Mouse (Mus musculus) layer of hippocampus, adult 9-11 months (tissue): ENCODE results near the gene Mgat5b.
A peak's percentile ranks its signal among the peaks of the same experiment; 100 is the strongest.
"Not testable (repeated sequence)": the region's sequence is repeated elsewhere in the genome, so short reads cannot be mapped to it uniquely, and the experiment has no call there.

Source experiments
- DNase-seq: peaks from one replicate; pipeline ENCODE4 v3.0.0; 2022

Gene Mgat5b

GRCm38 (mm10) chr11:116918323-116919185 lies at the start of gene Mgat5b:
Gene Mgat5b, plus strand, starts transcription at chr11:116918863.
- peak; percentile 77 for DNase-seq

DNA sequence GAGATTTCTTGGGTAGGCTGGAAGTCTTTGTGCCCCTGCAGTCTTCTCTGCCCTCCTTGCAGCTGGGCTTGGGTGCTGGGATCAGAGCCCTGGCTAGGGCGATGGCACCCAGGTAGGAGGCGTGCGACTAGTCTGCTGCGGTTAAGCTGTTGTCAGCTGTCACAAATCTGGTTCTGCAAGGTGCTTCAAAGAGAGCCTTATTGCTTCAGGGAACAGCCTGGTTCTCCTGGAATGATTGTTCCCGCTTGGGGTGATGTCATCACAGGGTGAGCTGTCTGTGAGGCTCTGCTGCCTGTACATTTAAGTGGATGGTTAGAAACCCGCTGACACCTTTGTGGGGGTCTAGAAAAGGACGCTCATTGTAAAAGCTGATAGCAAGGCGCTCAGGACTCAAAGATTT lies 49.4 kb upstream of the Mgat5b start:
- no peak for DNase-seq

- DNase-seq, result no peak
Measured at GRCm38 (mm10) chr11:116869641-116870040, 49.0 kb upstream of the Mgat5b start.

- DNase-seq, result no peak
Measured at GRCm38 (mm10) chr11:116871538-116871937, 47.1 kb upstream of the Mgat5b start.

GRCm38 (mm10) chr11:116873987-116874386 lies 44.7 kb upstream of the Mgat5b start:
- DNase-seq, result peak; percentile 67

GRCm38 (mm10) chr11:116878454-116878853 lies 40.2 kb upstream of the Mgat5b start:
- no peak for DNase-seq

- no peak for DNase-seq
Measured at GRCm38 (mm10) chr11:116880839-116881238, 37.8 kb upstream of the Mgat5b start.

- peak; percentile 28 for DNase-seq
Measured at GRCm38 (mm10) chr11:116881440-116881839, 37.2 kb upstream of the Mgat5b start.

GRCm38 (mm10) chr11:116882446-116882845 lies 36.2 kb upstream of the Mgat5b start:
- no peak for DNase-seq

GRCm38 (mm10) chr11:116884061-116884460 lies 34.6 kb upstream of the Mgat5b start:
- no peak for DNase-seq

DNA sequence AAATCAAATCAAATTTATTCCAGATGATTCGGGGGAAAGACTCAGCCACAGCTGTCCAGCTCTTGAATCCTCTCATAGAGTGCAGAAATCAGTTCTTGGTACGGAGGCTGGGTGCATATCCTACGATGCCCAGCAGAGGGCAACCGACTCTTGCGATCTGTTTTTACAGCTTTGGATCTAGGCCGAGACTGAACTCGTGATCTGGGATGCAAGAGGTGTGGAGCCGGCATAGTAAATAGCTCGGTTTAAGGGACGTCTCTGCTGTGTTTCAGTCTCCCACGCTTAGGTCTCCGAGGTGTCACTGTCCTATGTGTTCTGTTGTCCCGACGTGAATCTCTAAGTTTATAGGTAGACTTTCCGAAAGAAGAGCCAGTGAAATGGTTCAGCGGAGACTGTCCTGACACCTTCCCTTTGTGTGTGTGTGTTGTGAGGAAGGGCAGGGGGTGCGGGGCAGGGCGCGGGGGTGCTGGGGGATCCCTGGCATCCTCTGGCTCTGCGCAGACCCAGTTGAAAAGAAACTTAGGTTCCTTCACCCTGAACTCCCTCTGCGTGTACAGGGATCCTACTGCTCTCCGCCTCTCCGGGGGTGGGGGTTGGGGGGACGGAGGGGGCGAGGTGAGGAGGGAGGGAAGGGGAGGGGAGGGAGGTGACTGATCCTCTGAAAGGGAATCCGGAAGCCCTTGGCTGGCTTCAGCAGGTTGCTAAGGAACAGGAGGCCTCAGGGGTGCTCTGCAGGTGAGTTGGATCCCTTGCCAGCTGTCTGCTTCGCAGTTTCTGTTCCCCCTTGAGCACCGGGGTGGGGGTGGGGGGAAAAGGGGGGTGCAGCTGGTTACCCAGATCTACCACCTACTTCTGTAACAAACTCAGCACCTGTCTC lies 33.1 kb upstream of the Mgat5b start:
- DNase-seq, result peak; percentile 83

DNA sequence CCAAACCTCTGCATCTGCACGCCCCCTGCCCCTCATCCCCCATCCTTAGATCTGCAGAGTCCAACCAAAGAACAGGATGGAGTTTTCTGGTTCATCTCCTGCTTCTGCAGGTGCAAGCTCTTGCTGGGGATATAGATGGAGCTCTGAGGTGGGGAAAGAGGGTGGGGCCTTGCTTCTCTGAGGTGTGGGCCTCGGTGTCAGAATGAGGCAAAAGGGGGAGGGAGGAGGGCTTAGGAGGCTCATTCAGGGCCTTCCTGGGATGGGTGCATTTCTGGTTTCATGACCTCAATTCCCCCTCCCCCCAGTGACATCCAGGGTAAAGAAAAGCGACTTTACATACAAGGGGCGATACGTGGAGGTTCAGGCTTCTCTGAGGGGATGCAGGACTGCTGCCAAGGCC lies 31.5 kb upstream of the Mgat5b start:
- no peak for DNase-seq

DNA sequence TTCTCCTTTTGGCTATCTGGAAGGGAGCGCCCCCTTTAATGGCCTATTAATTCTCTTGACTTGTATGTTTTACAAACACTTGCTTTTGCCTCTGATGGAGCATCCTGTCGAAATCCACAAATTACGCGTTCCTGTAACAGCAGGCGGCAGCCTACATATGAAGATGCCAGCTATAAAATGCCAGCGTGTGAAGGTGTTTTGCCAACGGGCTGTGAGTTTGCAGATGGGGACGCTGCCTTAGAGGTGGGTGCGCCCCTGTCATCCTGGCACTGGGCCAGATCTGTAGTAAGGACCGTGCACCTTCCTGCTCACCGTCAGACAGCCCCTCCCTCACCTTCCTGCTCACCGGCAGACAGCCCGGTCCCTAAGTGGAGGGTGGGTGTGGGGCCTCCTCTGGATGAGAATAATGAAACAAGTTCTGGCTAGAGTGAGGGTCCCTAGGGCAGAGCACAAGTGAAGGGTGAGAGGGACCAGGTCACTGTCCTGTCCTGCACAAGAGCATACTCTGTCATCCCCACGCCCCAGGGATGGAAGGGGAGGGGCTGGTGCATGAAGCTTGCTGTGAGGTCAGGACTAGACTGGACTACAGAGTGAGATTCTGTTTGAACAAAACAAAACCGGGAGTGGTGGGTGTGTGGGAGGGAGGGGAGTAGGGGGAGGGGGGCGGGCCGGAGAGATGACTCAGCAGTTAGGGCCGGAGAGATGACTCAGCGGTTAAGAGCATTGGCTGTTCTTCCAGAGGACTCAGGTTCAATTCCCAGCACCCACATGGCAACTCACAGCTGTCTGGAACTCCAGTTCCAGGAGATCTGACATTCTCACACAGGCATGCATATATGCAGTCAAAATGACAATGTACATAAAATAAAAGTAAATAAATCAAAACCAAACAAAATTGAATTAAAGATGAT lies 24.9 kb upstream of the Mgat5b start:
- DNase-seq, result no peak

DNA sequence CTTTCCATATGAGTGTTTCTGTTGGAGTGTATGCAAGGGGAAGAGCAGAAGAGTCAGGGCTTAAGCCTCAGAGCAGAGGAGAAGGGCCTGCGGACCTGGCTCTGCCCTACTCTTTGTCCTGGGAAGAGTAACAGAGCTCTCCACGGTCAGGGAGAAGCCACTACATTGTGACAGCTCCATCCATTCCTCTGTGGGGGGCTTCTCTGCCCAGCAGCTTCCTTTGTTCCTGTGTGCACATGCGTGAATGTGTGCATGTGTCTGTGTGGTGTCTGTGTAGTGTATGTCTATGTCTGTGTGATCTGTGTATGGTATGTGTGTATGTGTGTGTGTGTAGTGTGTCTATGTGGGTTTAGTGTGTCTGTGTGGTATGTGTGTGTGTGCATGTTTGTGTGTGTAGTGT lies 23.3 kb upstream of the Mgat5b start:
- no peak for DNase-seq

DNA sequence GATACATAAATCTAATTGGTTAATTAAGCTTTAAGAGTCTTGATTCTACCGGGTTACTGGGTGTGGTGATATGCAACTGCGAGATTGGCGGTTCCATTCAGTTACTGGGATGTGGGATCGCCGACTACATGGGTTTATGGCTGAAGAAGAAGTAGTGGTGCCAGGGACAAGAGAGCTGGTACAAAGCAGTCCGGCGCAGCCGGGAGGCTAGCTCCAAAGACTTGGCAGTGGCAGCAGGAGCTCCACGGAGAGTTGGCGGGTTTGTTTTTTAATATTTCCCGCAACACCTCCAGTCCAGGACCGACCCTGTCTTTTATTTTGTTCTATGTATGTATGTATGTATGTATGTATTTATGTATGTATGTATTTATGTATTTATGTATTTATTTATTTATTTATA lies 19.4 kb upstream of the Mgat5b start:
- no peak for DNase-seq

DNA sequence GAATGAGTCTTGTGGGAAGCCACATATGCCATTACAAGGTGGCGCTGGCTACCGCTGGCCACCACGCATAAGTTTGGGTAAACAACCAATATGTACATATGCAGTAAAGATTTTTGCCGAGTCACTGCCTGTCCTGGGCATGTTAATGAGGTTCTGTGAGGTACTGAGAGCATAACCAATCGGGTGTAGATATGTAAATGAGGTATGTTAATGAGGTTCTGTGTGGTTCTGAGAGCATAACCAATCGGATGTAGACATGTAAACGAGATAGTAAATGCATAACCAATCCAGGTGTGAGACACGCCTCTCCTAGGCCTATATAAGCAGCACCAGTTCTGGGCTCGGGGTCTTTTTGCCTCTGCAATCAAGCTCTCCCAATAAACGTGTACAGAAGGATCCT lies 16.1 kb upstream of the Mgat5b start:
- DNase-seq, result not testable (repeated sequence)

DNA sequence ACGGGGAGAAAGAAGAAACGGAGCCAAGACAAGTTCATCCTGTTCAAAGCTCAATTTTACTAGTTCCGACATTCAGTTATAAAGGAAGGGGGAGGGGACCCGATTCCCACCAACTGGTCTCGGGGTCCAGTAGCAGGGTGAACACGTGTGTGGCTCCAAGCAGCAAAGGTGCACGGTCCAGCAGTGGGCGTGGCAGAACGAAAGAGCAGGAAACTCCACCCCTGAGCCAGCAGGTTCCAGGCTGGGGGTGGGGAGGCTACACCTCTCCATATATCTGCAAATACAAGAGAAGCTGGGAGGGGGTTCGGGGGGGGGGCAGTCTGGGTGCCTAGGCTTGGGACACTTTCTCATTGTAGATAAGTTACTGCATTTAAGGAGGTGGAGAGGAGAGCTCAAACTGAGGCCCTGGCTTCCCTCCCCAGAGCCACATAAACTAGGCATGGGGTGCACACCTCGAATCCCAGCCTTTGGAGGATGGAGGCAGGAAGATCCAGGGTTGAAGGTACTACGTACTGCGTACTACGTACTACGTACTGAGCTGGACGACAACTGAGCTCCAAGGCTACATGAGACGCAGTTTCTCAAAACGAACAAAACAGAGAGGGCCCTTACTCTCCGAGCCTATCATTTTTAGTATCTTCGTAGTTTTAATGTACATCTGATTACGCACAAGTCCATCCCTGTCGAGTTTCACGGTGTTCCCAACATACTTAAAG lies 12.8 kb upstream of the Mgat5b start:
- DNase-seq, result no peak

DNA sequence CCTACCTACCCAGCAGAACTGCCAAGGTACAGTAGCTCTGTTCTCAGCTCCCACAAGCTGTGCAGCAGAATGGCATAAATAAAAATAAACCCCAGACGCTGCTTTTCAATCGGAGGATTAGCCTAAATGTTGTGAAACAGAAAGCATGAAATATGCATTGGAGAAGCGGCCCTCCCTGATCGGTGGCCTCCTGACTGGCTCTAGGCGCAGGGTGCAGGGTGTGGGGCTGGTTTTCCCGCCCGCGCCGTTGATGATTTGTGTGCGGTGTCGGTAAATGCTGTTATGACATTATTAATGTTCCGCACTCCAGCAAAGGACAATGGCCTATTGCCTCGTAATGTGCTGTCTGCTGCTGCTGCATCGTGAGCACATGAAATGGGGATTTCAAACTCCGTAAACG lies 5.1 kb upstream of the Mgat5b start:
- DNase-seq, result peak; percentile 44

DNA sequence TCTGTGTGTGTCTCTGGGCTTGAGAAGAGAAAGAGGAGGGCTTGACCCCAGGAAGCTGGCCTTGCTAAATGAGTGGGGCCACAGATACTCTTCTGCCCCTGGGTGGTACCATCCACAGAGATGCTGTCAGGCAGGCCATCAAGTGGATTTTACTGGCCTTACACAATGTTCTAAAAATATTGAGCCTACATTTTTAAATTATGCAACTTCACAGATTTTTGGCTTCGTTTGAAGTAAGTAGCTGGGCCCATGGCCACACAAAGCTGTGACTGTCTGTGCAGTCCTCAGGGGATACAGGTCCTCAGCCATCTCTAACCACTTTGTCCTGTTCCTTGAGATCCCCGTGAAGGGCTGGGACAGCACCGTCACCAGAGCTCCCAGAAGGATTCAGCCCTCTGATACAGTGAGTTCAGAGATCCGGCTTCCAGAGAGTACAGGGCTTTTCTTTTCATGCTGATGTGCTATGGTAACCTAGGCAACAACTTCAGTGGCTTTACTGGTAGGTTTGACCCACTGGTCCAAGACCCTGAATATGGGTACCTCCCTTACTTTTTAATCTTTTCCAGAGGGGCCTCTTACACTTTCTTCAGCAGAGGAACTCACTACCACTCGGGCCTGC lies 4.3 kb upstream of the Mgat5b start:
- no peak for DNase-seq

GRCm38 (mm10) chr11:116915241-116915640 lies 3.4 kb upstream of the Mgat5b start:
- no peak for DNase-seq

DNA sequence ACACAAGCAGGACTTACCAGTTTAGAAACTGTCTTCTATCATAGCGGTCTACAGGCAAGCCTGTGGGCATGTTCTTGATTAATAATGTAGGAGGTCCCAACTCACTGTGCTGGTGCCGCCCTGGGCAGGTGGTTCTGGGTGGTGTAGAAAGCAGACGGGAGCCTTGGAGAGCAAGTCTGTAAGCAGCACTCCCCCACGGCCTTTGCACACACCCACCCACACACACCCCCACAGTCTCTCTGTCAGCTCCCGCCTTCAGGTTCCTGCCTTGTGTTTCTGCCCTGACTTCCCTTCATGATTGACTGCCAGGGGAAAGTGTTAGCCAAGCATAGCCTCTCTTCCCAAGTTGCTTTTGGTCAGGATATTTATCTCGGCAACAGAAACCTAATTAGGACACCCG lies 1.3 kb upstream of the Mgat5b start:
- DNase-seq, result peak; percentile 40
